Mouse (Mus musculus) MEL (cell line): ENCODE results near the gene Rab37. TPM values are rescaled to one million over a fixed set of nuclear protein-coding genes. Genes with fewer than 3 reads are reported as not detected.

Experiments
- DNase-seq: peaks from one replicate; pipeline ENCODE4 v3.0.0; 2011; ENCODE audit warnings: low read depth, low spot score
- H3K27ac ChIP-seq: 2 replicates; pipeline ENCODE4 v1.5.1; 2012; ENCODE audit warnings: low read depth, mild to moderate bottlenecking, control low read depth, low read length, moderate library complexity; ENCODE audit not compliant: control insufficient read depth
- H3K27me3 ChIP-seq, 2 experiments: fragments of 150-350 bp in 1 of 2; sonication (generic) in 1 of 2; 2 replicates each; pipeline ENCODE4 v1.6.1; 2012; ENCODE audit warnings: low read length in 2 of 2, mild to moderate bottlenecking in 2 of 2, improper control_type of control experiment in 1 of 2, moderate library complexity in 1 of 2; ENCODE audit not compliant: insufficient read depth in 2 of 2, control insufficient read depth in 1 of 2
- H3K36me3 ChIP-seq, 2 experiments: 2 replicates each; pipeline ENCODE4 v1.6.1; 2012 to 2014; ENCODE audit warnings: low read length in 2 of 2, improper control_type of control experiment in 1 of 2, inconsistent platforms in 1 of 2, mild to moderate bottlenecking in 1 of 2; ENCODE audit not compliant: insufficient read depth in 2 of 2, control insufficient read depth in 1 of 2
- H3K4me1 ChIP-seq, 2 experiments: fragments of 150-350 bp in 1 of 2; sonication (generic) in 1 of 2; 2 replicates each; pipeline ENCODE4 v1.6.1; 2012; ENCODE audit warnings: low read length in 2 of 2, improper control_type of control experiment in 1 of 2, mild to moderate bottlenecking in 1 of 2; ENCODE audit not compliant: insufficient read depth in 2 of 2, control insufficient read depth in 1 of 2
- H3K4me3 ChIP-seq, 2 experiments: fragments of 150-350 bp in 1 of 2; sonication (generic) in 1 of 2; 2 replicates each; pipeline ENCODE4 v1.5.1; 2012; ENCODE audit warnings: low read depth in 2 of 2, low read length in 2 of 2, mild to moderate bottlenecking in 2 of 2, moderate library complexity in 2 of 2, control low read depth in 1 of 2, improper control_type of control experiment in 1 of 2; ENCODE audit not compliant: control insufficient read depth in 1 of 2, insufficient read depth in 1 of 2
- H3K79me2 ChIP-seq: 2 replicates; pipeline ENCODE4 v1.6.1; 2012; ENCODE audit warnings: mild to moderate bottlenecking, low read length, moderate library complexity; ENCODE audit not compliant: control insufficient read depth, poor library complexity, insufficient read depth
- H3K9ac ChIP-seq: 2 replicates; pipeline ENCODE4 v1.6.1; 2012; ENCODE audit warnings: low read depth, mild to moderate bottlenecking, control low read depth, low read length, moderate library complexity; ENCODE audit not compliant: control insufficient read depth, poor library complexity, severe bottlenecking
- H3K9me3 ChIP-seq: fragments of 150-350 bp; sonication (generic); replicated peaks from 2 replicates; pipeline ENCODE4 v1.6.1; 2012; ENCODE audit warnings: mild to moderate bottlenecking, low read length, improper control_type of control experiment, moderate library complexity; ENCODE audit not compliant: insufficient read depth
- BHLHE40 ChIP-seq: IDR thresholded peaks from 2 replicates; pipeline ENCODE4 v1.6.1; 2012; ENCODE audit warnings: low read depth, mild to moderate bottlenecking, inconsistent platforms, low read length, improper control_type of control experiment, borderline replicate concordance
- E2F4 ChIP-seq: IDR thresholded peaks from 2 replicates; pipeline ENCODE4 v1.6.1; 2011; ENCODE audit warnings: low read depth, low read length, improper control_type of control experiment, borderline replicate concordance
- ETS1 ChIP-seq: IDR thresholded peaks from 2 replicates; pipeline ENCODE4 v1.6.1; 2012; ENCODE audit warnings: low read depth, mild to moderate bottlenecking, inconsistent platforms, low read length, improper control_type of control experiment, moderate library complexity
- GABPA ChIP-seq: IDR thresholded peaks from 2 replicates; pipeline ENCODE4 v1.6.1; 2012; ENCODE audit warnings: low read depth, mild to moderate bottlenecking, inconsistent platforms, low read length, improper control_type of control experiment, moderate library complexity
- HCFC1 ChIP-seq: IDR thresholded peaks from 2 replicates; pipeline ENCODE4 v1.6.1; 2012; ENCODE audit warnings: low read depth, mild to moderate bottlenecking, inconsistent platforms, low read length, improper control_type of control experiment, moderate library complexity
- JUND ChIP-seq: IDR thresholded peaks from 2 replicates; pipeline ENCODE4 v1.6.1; 2011; ENCODE audit warnings: low read depth, mild to moderate bottlenecking, improper control_type of control experiment, low read length
- MAFK ChIP-seq: IDR thresholded peaks from 2 replicates; pipeline ENCODE4 v1.6.1; 2011; ENCODE audit warnings: low read depth, mild to moderate bottlenecking, low read length, improper control_type of control experiment, borderline replicate concordance
- MEF2A ChIP-seq: IDR thresholded peaks from 2 replicates; pipeline ENCODE4 v1.6.1; 2014; ENCODE audit warnings: low read depth, mild to moderate bottlenecking, inconsistent platforms, low read length, improper control_type of control experiment; ENCODE audit not compliant: poor library complexity, insufficient replicate concordance, severe bottlenecking; ENCODE audit errors: extremely low read depth
- MXI1 ChIP-seq: IDR thresholded peaks from 2 replicates; pipeline ENCODE4 v1.6.1; 2011; ENCODE audit warnings: mild to moderate bottlenecking, low read depth, low read length, improper control_type of control experiment
- MYC ChIP-seq: IDR thresholded peaks from 2 replicates; pipeline ENCODE4 v1.6.1; 2011; ENCODE audit warnings: low read depth, mild to moderate bottlenecking, low read length, improper control_type of control experiment, moderate library complexity
- NELFE ChIP-seq: IDR thresholded peaks from 2 replicates; pipeline ENCODE4 v1.6.1; 2011; ENCODE audit warnings: low read depth, low read length, improper control_type of control experiment
- NRF1 ChIP-seq: IDR thresholded peaks from 2 replicates; pipeline ENCODE4 v1.6.1; 2014; ENCODE audit warnings: low read depth, mild to moderate bottlenecking, inconsistent platforms, low read length, improper control_type of control experiment, moderate library complexity; ENCODE audit not compliant: poor library complexity, insufficient read depth, severe bottlenecking
- POLR2AphosphoS2 ChIP-seq: IDR thresholded peaks from 2 replicates; pipeline ENCODE4 v1.6.1; 2011; ENCODE audit warnings: low read length, improper control_type of control experiment
- TAL1 ChIP-seq: IDR thresholded peaks from 2 replicates; pipeline ENCODE4 v1.6.1; 2012; ENCODE audit warnings: mild to moderate bottlenecking, inconsistent platforms, low read length, moderate library complexity, mixed read lengths
- TBP ChIP-seq: IDR thresholded peaks from 2 replicates; pipeline ENCODE4 v1.8.0; 2011; ENCODE audit warnings: low read depth, low read length, improper control_type of control experiment
- TCF12 ChIP-seq: IDR thresholded peaks from 2 replicates; pipeline ENCODE4 v1.6.1; 2014; ENCODE audit warnings: low read depth, mild to moderate bottlenecking, inconsistent platforms, low read length, improper control_type of control experiment, moderate library complexity
- UBTF ChIP-seq: IDR thresholded peaks from 2 replicates; pipeline ENCODE4 v1.6.1; 2012; ENCODE audit warnings: low read depth, mild to moderate bottlenecking, inconsistent platforms, low read length, improper control_type of control experiment, moderate library complexity, borderline replicate concordance; ENCODE audit not compliant: insufficient read depth
- USF2 ChIP-seq, 2 experiments: IDR thresholded peaks; 2 replicates each; pipeline ENCODE4 v1.6.1; 2011 to 2012; ENCODE audit warnings: improper control_type of control experiment in 2 of 2, low read length in 2 of 2, borderline replicate concordance in 1 of 2, inconsistent platforms in 1 of 2, low read depth in 1 of 2, mild to moderate bottlenecking in 1 of 2; ENCODE audit not compliant: insufficient read depth in 1 of 2
- ZKSCAN1 ChIP-seq: IDR thresholded peaks from 2 replicates; pipeline ENCODE4 v1.6.1; 2012; ENCODE audit warnings: low read depth, mild to moderate bottlenecking, inconsistent platforms, low read length, improper control_type of control experiment, moderate library complexity
- polyA plus RNA-seq, 2 experiments: library from polyadenylated mRNA; stranded (reverse) in 1 of 2; unstranded in 1 of 2; fragments of >175 nt in 1 of 2; fragments of >200 nt in 1 of 2; gene quantifications; 2 replicates each; pipeline versions ENCODE4 v1.2.1 to v1.2.4; 2012; ENCODE audit warnings: low replicate concordance in 2 of 2, low read depth in 1 of 2; ENCODE audit not compliant: insufficient read length in 2 of 2, insufficient read depth in 1 of 2, missing spikeins in 1 of 2
- total RNA-seq: library from RNA; depleted of rRNA; stranded (reverse); fragments of 300-350 nt; gene quantifications from 2 replicates; pipeline ENCODE4 v1.2.3, GENCODE M21; 2012

Gene Rab37
- total and polyA plus RNA-seq, 3 experiments: 14.6 to 20.6 TPM; not detected in 1

DNA sequence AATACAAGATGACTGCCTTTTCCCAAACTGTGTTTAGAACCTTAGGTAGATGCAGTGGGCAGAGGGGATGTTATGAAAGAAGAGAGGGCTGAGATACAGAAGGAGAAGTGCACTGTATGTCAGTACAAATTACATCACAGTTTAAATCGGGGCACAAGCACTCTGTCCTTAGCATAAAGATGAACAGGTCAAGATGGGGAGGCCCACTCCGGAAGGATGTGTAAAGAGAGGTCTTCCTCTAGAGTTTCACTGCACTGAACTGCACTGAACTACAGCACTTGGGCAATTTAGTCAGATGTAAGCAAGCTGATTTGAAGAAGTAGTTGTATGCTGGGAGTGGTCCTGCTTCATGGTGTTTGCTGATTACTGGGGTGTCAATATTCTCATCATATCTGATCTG, 31.4 kb upstream of the Rab37 start:
- TF ChIP-seq MAFK: no peak
- TF ChIP-seq NRF1: no peak
- no peak for TF ChIP-seq TCF12
- TF ChIP-seq NELFE: no peak
- TF ChIP-seq ETS1: no peak
- no peak for TF ChIP-seq UBTF
- no peak for TF ChIP-seq ZKSCAN1
- no peak for TF ChIP-seq GABPA
- TF ChIP-seq E2F4: no peak
- TF ChIP-seq HCFC1: no peak
- no peak for TF ChIP-seq JUND
- no peak for TF ChIP-seq USF2 (IDR thresholded peaks at IDR 0.05; ENCODE audit: borderline replicate concordance in 1 of 2, insufficient read depth in 1 of 2, low read depth in 1 of 2, low read length in 2 of 2)
- no peak for TF ChIP-seq MYC
- TF ChIP-seq TBP: no peak
- TF ChIP-seq POLR2AphosphoS2: no peak
- no peak for TF ChIP-seq MEF2A
- TF ChIP-seq BHLHE40: no peak
- Histone ChIP-seq H3K4me1 (no peaks in the 10 kb centered on the region), H3K27ac (no peak overlapping the region), H3K9me3 (no peaks in the 10 kb centered on the region), H3K79me2 (no peaks in the 10 kb centered on the region), H3K9ac (no peak overlapping the region), H3K27me3 (peaks cover 0 to 4% of the 10 kb centered on the region in 2 experiments; a peak in 1 of 4 replicates), H3K4me3 (no peak overlapping the region), H3K36me3 (no peaks in the 10 kb centered on the region)
- no peak for DNase-seq

GRCm38 (mm10) chr11:115062077-115062476, 29.2 kb upstream of the Rab37 start, which contains the start of gene Cd300e:
Gene Cd300e (minus strand): TSS chr11:115062177.
- TF ChIP-seq USF2 (IDR thresholded peaks at IDR 0.05; ENCODE audit: borderline replicate concordance in 1 of 2, insufficient read depth in 1 of 2, low read depth in 1 of 2, low read length in 2 of 2) (no peak), TAL1 (no peak), ETS1 (no peak), MEF2A (no peak), NRF1 (no peak), MXI1 (no peak)
- peaks cover 0 to 8% of the 10 kb centered on the region in 2 experiments; a peak in 2 of 4 replicates for H3K27me3 ChIP-seq
- DNase-seq: no peak

More at GRCm38 (mm10) chr11:115062077-115062476, 29.2 kb upstream of the Rab37 start, which contains the start of gene Cd300e:
- no peak within 1 kb of the TSS for H3K9ac ChIP-seq
- H3K27ac ChIP-seq: no peak within 1 kb of the TSS
- H3K79me2 ChIP-seq: no peaks in the 10 kb centered on the region
- no peaks in the 10 kb centered on the region for H3K9me3 ChIP-seq
- no peaks in the 10 kb centered on the region for H3K4me1 ChIP-seq
- no peak within 1 kb of the TSS for H3K4me3 ChIP-seq
- H3K36me3 ChIP-seq: no peaks in the 10 kb centered on the region
